Mouse (Mus musculus) CD4-positive helper T cell, adult 2 months (primary cell): ENCODE data around the gene Cep131.
A peak's percentile ranks its signal among the peaks of the same experiment; 100 is the strongest.

Source experiments
- DNase-seq: peaks from one replicate; pipeline ENCODE4 v3.0.0-alpha.2; 2012; ENCODE audit warnings: low read depth, missing footprints, low spot score

Cep131 gene

GRCm38 (mm10) chr11:120098588-120099511, 12.2 kb upstream of the Cep131 start, which contains the start of the genes Tepsin and Ndufaf8:
Gene Tepsin, minus strand, starts transcription at chr11:120098731.
Gene Ndufaf8, plus strand, starts transcription at chr11:120098928.
- DNase-seq: peak; percentile 98

- DNase-seq: no peak
These were observed 6.4 kb upstream of the Cep131 start for GRCm38 (mm10) chr11:120092817-120093591.

- DNase-seq: no peak
These were observed 4.0 kb upstream of the Cep131 start for GRCm38 (mm10) chr11:120090661-120091060.

- DNase-seq: peak; percentile 18
These were observed 568 bp downstream of the Cep131 start for GRCm38 (mm10) chr11:120085891-120086627.

- DNase-seq: no peak
These were observed 6.3 kb downstream of the Cep131 start for GRCm38 (mm10) chr11:120080282-120080681.

GRCm38 (mm10) chr11:120076191-120076590, 10.4 kb downstream of the Cep131 start:
- no peak for DNase-seq

GRCm38 (mm10) chr11:120072986-120073647, 13.5 kb downstream of the Cep131 start:
- DNase-seq: no peak

- DNase-seq: no peak
These were observed 14.8 kb downstream of the Cep131 start for GRCm38 (mm10) chr11:120071731-120072320.

- DNase-seq: no peak
These were observed 15.6 kb downstream of the Cep131 start for GRCm38 (mm10) chr11:120071065-120071464.

- DNase-seq: no peak
These were observed 16.2 kb downstream of the Cep131 start for GRCm38 (mm10) chr11:120070286-120070930.

GRCm38 (mm10) chr11:120069261-120069660, 17.4 kb downstream of the Cep131 start:
- DNase-seq: no peak

GRCm38 (mm10) chr11:120067834-120068233, 18.8 kb downstream of the Cep131 start:
- no peak for DNase-seq

- DNase-seq: peak; percentile 33
These were observed 21.3 kb downstream of the Cep131 start for GRCm38 (mm10) chr11:120065291-120065690.

GRCm38 (mm10) chr11:120064668-120065040, 22.0 kb downstream of the Cep131 start:
- no peak for DNase-seq

GRCm38 (mm10) chr11:120064006-120064667, 22.5 kb downstream of the Cep131 start:
- no peak for DNase-seq

- no peak for DNase-seq
These were observed 23.3 kb downstream of the Cep131 start for GRCm38 (mm10) chr11:120063326-120063725.

GRCm38 (mm10) chr11:120060634-120061033, 26.0 kb downstream of the Cep131 start:
- DNase-seq: no peak

GRCm38 (mm10) chr11:120055953-120056732, 30.5 kb downstream of the Cep131 start:
- DNase-seq: no peak

GRCm38 (mm10) chr11:120053846-120054245, 32.8 kb downstream of the Cep131 start:
- DNase-seq: no peak
